Mouse (Mus musculus) CD4-positive helper T cell, adult 2 months (primary cell): Measurements from ENCODE around the gene Mrap2.

Source experiments
- DNase-seq: peaks from one replicate; pipeline ENCODE4 v3.0.0-alpha.2; 2012; ENCODE audit warnings: low read depth, missing footprints, low spot score

The Mrap2 gene

GRCm38 (mm10) chr9:87178534-87178933 lies 34.4 kb downstream of the Mrap2 start:
- peak; percentile 21 for DNase-seq

- no peak for DNase-seq
Observed at GRCm38 (mm10) chr9:87182231-87182630, 38.1 kb downstream of the Mrap2 start.

- no peak for DNase-seq
Observed at GRCm38 (mm10) chr9:87187336-87187735, 43.2 kb downstream of the Mrap2 start.

GRCm38 (mm10) chr9:87193721-87194120 lies 49.6 kb downstream of the Mrap2 start:
- no peak for DNase-seq

- no peak for DNase-seq
Observed at GRCm38 (mm10) chr9:87197277-87197676, 53.2 kb downstream of the Mrap2 start.

- DNase-seq: no peak
Observed at GRCm38 (mm10) chr9:87198036-87198435, 53.9 kb downstream of the Mrap2 start.

- no peak for DNase-seq
Observed at GRCm38 (mm10) chr9:87200426-87200825, 56.3 kb downstream of the Mrap2 start.

GRCm38 (mm10) chr9:87200919-87201318 lies 56.8 kb downstream of the Mrap2 start:
- no peak for DNase-seq

GRCm38 (mm10) chr9:87202431-87202830 lies 58.3 kb downstream of the Mrap2 start:
- no peak for DNase-seq

- DNase-seq: no peak
Observed at GRCm38 (mm10) chr9:87210830-87211339, 66.8 kb downstream of the Mrap2 start.

GRCm38 (mm10) chr9:87213204-87213603 lies 69.1 kb downstream of the Mrap2 start:
- DNase-seq: no peak
